Mouse (Mus musculus): Measurements from ENCODE around the gene Glb1l. TPM values are rescaled to one million over a fixed set of nuclear protein-coding genes. Genes with fewer than 3 reads are reported as not detected.

The Glb1l gene
- total RNA-seq, 4 experiments from 2014 or later, result 14.1 to 22.4 (median 18.5) TPM

- DNase-seq (ENCODE audit: low spot score in 2 of 2), result no peak
Observed at GRCm38 (mm10) chr1:75208967-75209678, 1.5 kb downstream of the Glb1l start.

- no peak for DNase-seq (ENCODE audit: low spot score in 2 of 2)
Observed at GRCm38 (mm10) chr1:75201236-75201635, 9.4 kb downstream of the Glb1l start.

GRCm38 (mm10) chr1:75192452-75192851 lies 18.2 kb downstream of the Glb1l start:
- peak in 1 of 2 experiments; percentile 16 for DNase-seq (ENCODE audit: low spot score in 2 of 2)

GRCm38 (mm10) chr1:75191622-75192402 lies 18.8 kb downstream of the Glb1l start, which contains the start of the genes Ankzf1 and Atg9a:
Gene Ankzf1, plus strand, starts transcription at chr1:75192151.
Gene Atg9a, minus strand, starts transcription at chr1:75192196.
- DNase-seq (ENCODE audit: low spot score in 2 of 2), result peak; percentile 96 to 99

GRCm38 (mm10) chr1:75191258-75191621 lies 19.4 kb downstream of the Glb1l start:
- DNase-seq (ENCODE audit: low spot score in 2 of 2), result peak in 1 of 2 experiments; percentile 15

- DNase-seq (ENCODE audit: low spot score in 2 of 2), result no peak
Observed at GRCm38 (mm10) chr1:75190577-75190976, 20.0 kb downstream of the Glb1l start.

- DNase-seq (ENCODE audit: low spot score in 2 of 2), result no peak
Observed at GRCm38 (mm10) chr1:75187914-75188483, 22.6 kb downstream of the Glb1l start.

GRCm38 (mm10) chr1:75187126-75187525 lies 23.5 kb downstream of the Glb1l start:
- DNase-seq (ENCODE audit: low spot score in 2 of 2), result no peak

GRCm38 (mm10) chr1:75185495-75185894 lies 25.1 kb downstream of the Glb1l start:
- no peak for DNase-seq (ENCODE audit: low spot score in 2 of 2)

- DNase-seq (ENCODE audit: low spot score in 2 of 2), result no peak
Observed at GRCm38 (mm10) chr1:75182160-75182559, 28.5 kb downstream of the Glb1l start.

GRCm38 (mm10) chr1:75181377-75181870 lies 29.2 kb downstream of the Glb1l start:
- no peak for DNase-seq (ENCODE audit: low spot score in 2 of 2)

GRCm38 (mm10) chr1:75180741-75181140 lies 29.9 kb downstream of the Glb1l start:
- no peak for DNase-seq (ENCODE audit: low spot score in 2 of 2)

- DNase-seq (ENCODE audit: low spot score in 2 of 2), result peak; percentile 92 to 95
Observed at GRCm38 (mm10) chr1:75180105-75180590, 30.5 kb downstream of the Glb1l start, which contains the start of gene Abcb6. Gene Abcb6, minus strand, starts transcription at chr1:75180392.

GRCm38 (mm10) chr1:75179334-75180104 lies 31.1 kb downstream of the Glb1l start:
- DNase-seq (ENCODE audit: low spot score in 2 of 2), result peak in 1 of 2 experiments; percentile 53

GRCm38 (mm10) chr1:75168472-75169464 lies 41.8 kb downstream of the Glb1l start, which contains the start of gene Zfand2b:
Gene Zfand2b, plus strand, starts transcription at chr1:75168646.
- DNase-seq (ENCODE audit: low spot score in 2 of 2), result peak; percentile 92

GRCm38 (mm10) chr1:75168093-75168471 lies 42.5 kb downstream of the Glb1l start:
- no peak for DNase-seq (ENCODE audit: low spot score in 2 of 2)

GRCm38 (mm10) chr1:75160256-75160617 lies 50.4 kb downstream of the Glb1l start:
- no peak for DNase-seq (ENCODE audit: low spot score in 2 of 2)

GRCm38 (mm10) chr1:75159540-75160255 lies 50.9 kb downstream of the Glb1l start:
- DNase-seq (ENCODE audit: low spot score in 2 of 2), result no peak

GRCm38 (mm10) chr1:75158990-75159389 lies 51.6 kb downstream of the Glb1l start:
- DNase-seq (ENCODE audit: low spot score in 2 of 2), result no peak

All from layer of hippocampus, adult 8-10 months (tissue).